Mouse (Mus musculus) heart, postnatal 0 days (tissue): Measurements from ENCODE around the gene Naa25. TPM values are rescaled to one million over a fixed set of nuclear protein-coding genes. Genes with fewer than 3 reads are reported as not detected.
A peak's percentile ranks its signal among the peaks of the same experiment; 100 is the strongest.

Experiments
- ATAC-seq: fragments of 200-750 bp; cut with Nextera tagmentation; 2 replicates; pipeline ENCODE4 v1.8.0; 2017; ENCODE audit warnings: low read depth, moderate number of reproducible peaks, moderate library complexity; ENCODE audit not compliant: insufficient read depth
- DNase-seq: peaks from one replicate; pipeline ENCODE4 v3.0.0-alpha.2; 2016; ENCODE audit warnings: low spot score
- H3K27ac ChIP-seq: fragments of 300-500 bp; sonication (generic); 2 replicates; pipeline ENCODE4 v1.5.1; 2014; ENCODE audit warnings: low read depth, mild to moderate bottlenecking
- H3K27me3 ChIP-seq: fragments of 300-500 bp; sonication (generic); 2 replicates; pipeline ENCODE4 v1.6.1; 2014; ENCODE audit warnings: low read length, mixed read lengths; ENCODE audit not compliant: control insufficient read depth, insufficient read depth
- H3K36me3 ChIP-seq: fragments of 300-500 bp; sonication (generic); replicated peaks from 2 replicates; pipeline ENCODE4 v1.6.1; 2014; ENCODE audit warnings: low read length, mixed read lengths; ENCODE audit not compliant: control insufficient read depth, insufficient read depth
- H3K4me1 ChIP-seq: fragments of 300-500 bp; sonication (generic); 2 replicates; pipeline ENCODE4 v1.6.1; 2014; ENCODE audit warnings: antibody characterized with exemption; ENCODE audit not compliant: control insufficient read depth, insufficient read depth
- H3K4me2 ChIP-seq: fragments of 300-500 bp; sonication (generic); 2 replicates; pipeline ENCODE4 v1.6.1; 2014; ENCODE audit warnings: low read depth, mild to moderate bottlenecking, low read length, moderate library complexity
- H3K4me3 ChIP-seq: fragments of 300-500 bp; sonication (generic); 2 replicates; pipeline ENCODE4 v1.5.1; 2014; ENCODE audit warnings: low read depth, low read length
- H3K9ac ChIP-seq: fragments of 300-500 bp; sonication (generic); replicated peaks from 2 replicates; pipeline ENCODE4 v1.6.1; 2014; ENCODE audit warnings: low read depth, low read length, mixed read lengths
- H3K9me3 ChIP-seq: fragments of 300-500 bp; sonication (generic); replicated peaks from 2 replicates; pipeline ENCODE4 v1.6.1; 2016; ENCODE audit warnings: low read length; ENCODE audit not compliant: control insufficient read depth
- CTCF ChIP-seq: IDR thresholded peaks from 2 replicates; pipeline ENCODE4 v1.5.1; 2016; ENCODE audit warnings: antibody characterized with exemption, control low read depth, low read depth
- EP300 ChIP-seq: IDR thresholded peaks from 2 replicates; pipeline ENCODE4 v1.6.1; 2016; ENCODE audit warnings: antibody characterized with exemption, low read depth
- WGBS: fragments of 180-500 bp; shearing (Covaris S2); extraction: QIAGEN DNeasy Blood & Tissue Kit; methylation state at CpG from one replicate; pipeline ENCODE4 v1.1.7; 2014; 5-methylcytosine and 5-hydroxymethylcytosine counted together
- polyA plus RNA-seq: library from polyadenylated mRNA; unstranded; fragments of >200 nt; fragmentation: Nextera tagmentation; extraction: Ambion mirVana; gene quantifications from 2 replicates; pipeline ENCODE4 v1.2.1, GENCODE M21; 2015
- total RNA-seq: library from RNA; depleted of rRNA; stranded (reverse); fragments of >200 nt; gene quantifications from 2 replicates; pipeline ENCODE4 v1.2.3, GENCODE M21; 2014; ENCODE audit warnings: low replicate concordance

Naa25 gene
- total and polyA plus RNA-seq, 2 experiments from 2014 or later, result 15.8 to 21.4 TPM

DNA sequence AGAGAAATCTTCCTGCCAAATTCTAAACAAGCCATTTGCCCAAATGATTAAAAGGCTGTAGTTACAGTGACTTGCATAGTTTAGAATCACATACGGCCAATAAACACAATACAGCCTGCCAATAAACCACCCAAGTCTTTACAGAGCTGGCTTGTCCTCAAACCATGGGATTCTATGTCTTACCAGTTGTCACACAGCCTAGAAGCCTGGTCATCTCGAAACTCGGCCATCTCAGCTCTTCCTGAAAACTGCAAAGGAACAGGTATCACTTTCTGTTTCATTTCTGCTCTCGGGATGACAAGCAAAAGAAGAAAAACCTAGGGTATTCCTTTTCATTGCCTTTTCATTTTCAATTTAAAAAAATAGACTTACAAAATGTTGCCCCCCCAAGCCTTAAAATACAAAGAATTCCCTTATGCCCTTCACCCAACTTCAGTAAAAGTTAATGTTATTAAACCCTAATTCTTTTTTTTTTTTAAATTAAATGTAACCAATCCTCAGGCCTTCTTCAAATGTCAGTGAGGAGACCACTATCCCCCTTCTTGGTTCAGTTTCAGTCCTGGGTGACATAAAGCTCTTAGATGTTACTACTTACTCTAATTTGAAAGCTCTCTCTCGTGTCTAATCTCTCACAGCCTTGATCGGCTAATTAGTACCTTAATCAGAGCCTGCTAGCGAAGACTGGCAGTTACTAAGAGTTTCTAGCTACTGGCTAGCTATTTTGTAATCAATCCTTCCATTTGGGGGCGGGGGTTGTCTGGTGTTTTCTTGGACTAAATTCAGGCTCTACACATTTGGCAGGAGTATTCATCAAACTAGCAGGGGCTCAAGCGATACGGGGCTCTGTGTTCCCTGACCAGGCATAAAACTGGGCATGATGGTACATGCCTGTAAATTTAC lies 13.6 kb upstream of the Naa25 start:
- Histone ChIP-seq H3K9ac (peak overlapping the region; percentile 90), H3K36me3 (peaks cover 36% of the 10 kb centered on the region), H3K27me3 (no peaks in the 10 kb centered on the region), H3K9me3 (no peaks in the 10 kb centered on the region), H3K27ac (peak overlapping the region; percentile 97), H3K4me1 (peaks cover 4% of the 10 kb centered on the region; the same call in 1 of the 2 replicates), H3K4me3 (peak overlapping the region; percentile 83), H3K4me2 (peak overlapping the region; percentile 60)
- no peak for TF ChIP-seq EP300
- no peak for TF ChIP-seq CTCF
- ATAC-seq (no peak), DNase-seq (no peak)
- WGBS, result 40% methylated on average over 10 of the region's 10 CpGs

GRCm38 (mm10) chr5:121384757-121385460 lies 12.8 kb upstream of the Naa25 start:
- Histone ChIP-seq H3K4me3 (peak overlapping the region; percentile 83), H3K4me1 (peaks cover 4% of the 10 kb centered on the region; the same call in 1 of the 2 replicates), H3K9ac (peak overlapping the region; percentile 90), H3K4me2 (peak overlapping the region; percentile 60), H3K27me3 (no peaks in the 10 kb centered on the region), H3K9me3 (no peaks in the 10 kb centered on the region), H3K36me3 (peaks cover 28% of the 10 kb centered on the region), H3K27ac (peak overlapping the region; percentile 97)
- WGBS, result under 1% methylated on average over 28 of the region's 47 CpGs
- TF ChIP-seq CTCF (no peak), EP300 (no peak)
- ATAC-seq (peak; percentile 85), DNase-seq (peak; percentile 80)

GRCm38 (mm10) chr5:121385461-121386119 lies 12.1 kb upstream of the Naa25 start, which contains the start of gene Trafd1:
Gene Trafd1, minus strand, starts transcription at chr5:121385632.
- Histone ChIP-seq H3K36me3 (peaks cover 22% of the 10 kb centered on the region), H3K9ac (peak within 1 kb of the TSS; percentile 90), H3K4me2 (peak within 1 kb of the TSS; percentile 60), H3K4me3 (peak within 1 kb of the TSS; percentile 83), H3K27ac (peak within 1 kb of the TSS; percentile 97), H3K4me1 (peaks cover 4% of the 10 kb centered on the region; the same call in 1 of the 2 replicates), H3K27me3 (no peaks in the 10 kb centered on the region), H3K9me3 (no peaks in the 10 kb centered on the region)
- DNase-seq, result peak; percentile 96
- WGBS, result under 1% methylated on average over 36 of the region's 45 CpGs
- TF ChIP-seq CTCF (no peak), EP300 (no peak)
- ATAC-seq, result peak; percentile 92

GRCm38 (mm10) chr5:121386120-121386909 lies 11.4 kb upstream of the Naa25 start:
- H3K36me3 ChIP-seq, result peaks cover 15% of the 10 kb centered on the region
- H3K27me3 ChIP-seq, result no peaks in the 10 kb centered on the region
- DNase-seq, result peak; percentile 38
- no peaks in the 10 kb centered on the region for H3K9me3 ChIP-seq
- H3K4me1 ChIP-seq, result peaks cover 4% of the 10 kb centered on the region; the same call in 1 of the 2 replicates
- peak overlapping the region; percentile 83 for H3K4me3 ChIP-seq
- H3K4me2 ChIP-seq, result peak overlapping the region; percentile 60
- WGBS, result 30% methylated on average over 22 of the region's 22 CpGs
- no peak for TF ChIP-seq EP300
- no peak for TF ChIP-seq CTCF
- peak overlapping the region; percentile 49 for H3K27ac ChIP-seq
- ATAC-seq, result no peak
- H3K9ac ChIP-seq, result no peak overlapping the region
